Mouse (Mus musculus) T-helper 1 cell (primary cell): ENCODE data around the gene Taar2.

Experiments
- in situ Hi-C: fragments of 300-600 bp; cut with MboI, MseI; formaldehyde crosslinking; loops from one replicate; pipeline ENCODE4 v1.15.1; 2025; ENCODE audit warnings: high pct_unique_total_duplicates

The Taar2 gene

DNA sequence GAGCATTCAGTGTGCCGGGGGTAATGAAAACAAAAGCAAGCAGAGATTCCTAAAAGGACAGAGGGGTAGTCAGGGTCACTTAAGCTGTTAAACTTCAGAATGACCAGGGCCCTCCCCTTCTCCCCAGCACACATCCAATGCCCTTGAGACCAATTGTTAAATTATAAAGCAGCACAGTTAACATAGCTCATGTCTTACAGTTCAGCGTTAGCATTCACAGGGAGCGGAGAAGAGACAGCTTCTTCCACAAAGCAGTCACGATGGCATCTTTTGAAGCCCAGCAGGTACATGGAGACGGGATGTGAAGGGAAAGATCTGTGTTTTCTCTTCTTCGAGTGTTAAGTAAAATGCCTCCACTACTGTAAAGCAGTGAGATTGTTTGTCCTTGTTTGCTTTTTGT lies at the start of gene Taar2:
Taar2 (plus strand) TSS at position 261 of the 400 bp plus-strand sequence.
- in situ Hi-C loops: no loop called here

DNA sequence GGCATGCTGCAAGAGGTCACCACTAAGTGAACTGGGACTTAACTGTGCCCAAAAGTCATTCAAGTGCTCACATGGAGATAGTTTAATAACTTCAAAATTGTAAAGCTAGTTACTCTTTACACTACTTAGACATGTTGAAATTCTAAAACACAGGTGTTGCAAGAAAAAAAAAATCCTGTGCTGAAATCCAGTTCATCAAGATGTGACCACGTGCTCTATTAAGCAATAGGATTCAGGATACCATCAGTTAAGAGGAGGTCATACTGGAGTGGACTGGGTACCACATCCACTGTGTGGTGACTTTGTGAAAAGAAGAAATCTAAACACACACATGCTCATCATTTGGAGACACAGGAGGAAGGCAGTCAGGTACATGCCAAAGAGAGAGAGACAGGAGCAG lies 45.4 kb upstream of the Taar2 start:
- in situ Hi-C loops: no loop called here

DNA sequence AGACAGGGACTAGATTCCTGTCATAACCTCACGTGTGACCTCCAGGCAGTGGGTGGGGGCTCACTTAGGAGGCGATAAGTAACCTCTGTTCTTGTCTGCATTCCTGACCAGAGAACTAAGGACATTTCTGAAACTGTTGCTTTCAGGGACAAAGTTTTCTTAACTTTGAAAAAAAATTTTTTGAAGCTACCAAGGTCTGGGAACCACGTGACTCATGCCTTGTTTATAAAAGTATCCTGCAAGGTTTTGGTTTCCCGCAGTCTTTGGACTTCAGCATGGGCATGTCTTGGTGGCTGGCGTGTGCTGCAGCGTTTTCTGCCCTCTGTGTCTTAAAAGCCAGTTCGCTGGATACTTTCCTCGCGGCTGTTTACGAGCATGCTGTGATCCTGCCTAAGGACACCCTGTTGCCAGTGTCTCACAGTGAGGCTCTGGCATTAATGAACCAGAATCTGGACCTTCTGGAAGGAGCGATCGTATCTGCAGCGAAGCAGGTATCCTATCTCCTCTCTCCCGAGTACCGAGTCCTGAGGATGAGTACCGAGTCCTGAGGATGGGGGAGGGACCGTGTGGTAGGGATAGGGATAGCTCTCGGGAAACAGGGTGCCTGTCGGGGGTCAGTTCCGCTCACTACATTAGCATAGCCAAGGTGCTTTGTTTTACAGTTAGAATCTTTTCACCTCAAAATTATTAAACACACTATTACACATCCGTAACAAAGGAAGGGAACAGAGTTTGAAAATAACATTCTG lies 43.6 kb upstream of the Taar2 start, which contains the start of gene Vnn1:
Vnn1 (plus strand) TSS at position 88 of the 749 bp plus-strand sequence.
- in situ Hi-C loops: no loop called here

DNA sequence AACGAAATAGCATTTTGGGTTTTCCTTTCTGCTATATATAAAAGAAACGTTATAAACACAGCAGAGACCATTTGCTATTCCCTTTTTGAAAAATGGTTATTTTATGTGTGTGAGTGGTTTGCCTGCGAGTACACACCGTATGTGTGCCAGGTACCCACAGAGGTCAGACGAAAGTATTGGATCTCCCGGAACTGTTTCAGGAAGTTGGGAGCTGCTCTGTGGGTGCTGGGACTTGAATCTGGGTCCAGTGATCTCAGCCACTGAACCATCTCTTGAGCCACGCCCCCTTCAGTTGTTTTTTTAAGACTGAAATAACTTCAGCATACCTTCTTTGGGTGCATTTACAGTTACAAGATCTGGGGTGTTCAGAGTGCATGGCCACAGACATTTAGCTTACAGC lies 43.0 kb upstream of the Taar2 start:
- in situ Hi-C loops: no loop called here

DNA sequence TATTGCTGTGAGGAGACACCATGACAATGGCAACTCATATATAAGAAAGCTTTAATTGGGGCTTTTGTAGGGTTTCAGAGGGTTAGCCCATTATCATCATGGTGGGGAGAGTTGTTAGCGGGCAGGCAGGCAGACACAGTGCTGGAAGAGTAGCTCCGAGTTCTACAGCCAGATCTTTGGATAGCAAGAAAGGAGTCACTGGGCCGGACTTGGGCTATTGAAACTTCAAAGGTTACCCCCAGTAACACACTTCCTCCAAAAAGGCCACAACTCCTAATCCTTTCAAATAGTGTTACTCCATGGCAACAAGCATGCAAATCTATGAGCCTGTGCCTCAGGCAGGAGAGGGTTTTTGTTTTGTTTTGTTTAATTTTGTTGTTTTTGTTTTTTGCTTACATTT lies 37.3 kb upstream of the Taar2 start:
- in situ Hi-C loops: no loop called here

DNA sequence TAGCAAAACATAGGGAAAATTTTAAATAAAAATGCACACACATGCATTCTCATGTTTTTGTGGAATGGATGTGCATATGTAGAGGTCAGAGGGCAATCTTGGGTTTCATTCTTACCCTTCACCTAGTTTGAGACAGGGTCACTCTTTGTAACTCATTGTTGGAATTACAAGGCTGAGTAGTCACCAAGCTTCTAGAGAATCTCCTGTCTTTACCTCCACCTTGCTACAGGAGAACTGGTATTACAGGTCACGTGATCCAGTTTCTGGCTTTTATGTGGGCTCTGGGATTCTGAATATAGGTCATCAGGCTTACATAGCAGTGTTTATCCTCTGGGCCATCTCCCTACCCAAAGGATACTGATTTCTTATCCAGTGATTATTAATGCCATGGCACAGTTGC lies 32.7 kb upstream of the Taar2 start:
- in situ Hi-C loops: no loop called here

DNA sequence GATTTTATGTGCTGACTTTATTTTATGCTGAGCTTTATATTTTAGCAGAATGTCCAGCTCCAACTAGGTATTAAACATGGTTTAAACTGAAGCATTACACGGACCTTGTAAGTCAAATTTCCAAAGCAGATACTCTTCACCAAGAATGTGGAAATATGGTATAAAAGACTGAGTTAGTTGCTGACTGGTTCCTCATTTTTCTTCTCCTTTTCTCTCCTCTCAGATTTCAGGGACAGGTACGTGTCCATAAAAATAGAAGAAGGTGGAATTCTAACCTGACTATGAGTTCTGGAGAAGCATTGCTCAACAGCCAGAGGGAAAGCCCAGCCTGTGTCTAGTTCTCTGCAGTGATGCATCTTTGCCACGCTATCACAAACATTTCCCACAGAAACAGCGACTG lies 18.3 kb upstream of the Taar2 start, which contains the start of gene Taar1:
Taar1 (plus strand) TSS at position 301 of the 400 bp plus-strand sequence.
- in situ Hi-C loops: no loop called here

DNA sequence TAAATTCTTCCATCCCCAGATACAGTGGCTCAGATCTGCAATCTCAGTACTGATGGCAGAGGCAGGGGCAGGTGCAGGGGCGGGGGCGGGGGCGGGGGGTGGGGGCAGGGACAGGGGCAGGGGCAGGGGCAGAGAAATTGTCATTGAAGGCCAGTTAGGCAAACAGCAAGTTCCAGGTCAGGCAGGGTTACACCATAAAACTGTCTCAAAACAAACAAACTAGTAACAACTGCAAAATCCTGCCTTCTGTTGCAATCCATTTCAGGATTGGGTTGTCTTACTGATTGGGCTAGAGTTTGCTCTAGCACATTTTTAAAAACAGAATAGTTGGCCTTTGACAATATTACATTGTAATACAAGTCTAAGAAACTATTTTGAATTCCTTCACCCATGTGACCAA lies 15.9 kb upstream of the Taar2 start:
- in situ Hi-C loops: no loop called here

DNA sequence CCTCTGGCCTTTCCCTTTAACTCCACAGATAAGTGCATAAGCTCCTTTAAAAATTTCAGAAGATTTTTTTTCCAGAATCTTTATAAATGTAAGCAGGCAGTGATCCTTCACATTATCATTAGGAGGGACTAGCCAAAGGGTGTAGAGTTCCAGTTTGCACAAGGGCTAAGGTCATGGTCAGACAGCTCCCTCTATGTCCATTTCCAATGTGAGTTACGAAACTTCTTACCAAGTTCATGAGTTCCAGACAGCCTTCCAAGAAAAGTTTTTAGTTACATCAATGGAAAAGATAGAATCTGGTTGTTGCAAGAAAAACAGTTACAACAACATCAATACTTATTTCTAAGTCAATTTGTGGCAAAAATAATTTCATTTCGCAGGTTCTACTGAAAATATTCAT lies 14.4 kb upstream of the Taar2 start:
- in situ Hi-C loops: no loop called here

DNA sequence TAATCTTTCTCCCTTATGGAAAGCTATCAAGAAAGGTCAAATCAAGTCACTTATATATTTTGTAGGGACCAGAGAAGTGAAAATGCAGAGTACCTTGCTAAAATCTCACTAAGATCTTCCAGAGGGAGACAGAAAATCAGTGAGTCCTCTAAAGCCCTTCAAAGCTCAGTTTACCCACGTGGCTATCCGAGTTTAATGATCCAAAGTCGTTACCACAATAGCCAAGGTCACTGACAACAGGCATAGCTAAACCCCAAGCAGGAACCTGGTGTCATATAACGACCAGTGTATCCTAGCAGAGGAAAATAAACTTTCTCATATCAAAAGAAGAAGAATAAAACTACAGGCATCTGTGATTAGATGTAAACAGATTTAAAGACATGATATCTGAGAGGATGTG lies 759 bp upstream of the Taar2 start:
- in situ Hi-C loops: no loop called here

DNA sequence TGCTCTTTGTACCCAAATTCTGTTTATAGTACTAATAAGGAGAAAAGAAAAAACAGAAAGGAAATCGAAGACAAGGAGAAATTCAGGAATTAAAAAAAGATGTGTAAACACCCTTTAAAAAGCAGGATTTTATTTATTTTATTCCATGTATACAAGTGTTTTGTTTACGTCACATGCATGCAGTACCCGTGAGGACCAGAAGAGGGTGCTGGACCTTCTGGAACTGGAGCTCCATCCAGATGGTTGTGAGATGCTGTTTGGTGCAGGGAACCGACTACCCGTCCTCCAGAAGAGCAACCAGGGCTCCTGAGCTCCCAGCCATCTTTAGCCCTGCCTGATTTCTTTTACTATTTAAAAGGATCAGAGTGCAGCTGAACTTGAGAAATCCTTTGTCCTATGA lies 4.1 kb downstream of the Taar2 start:
- in situ Hi-C loops: no loop called here

DNA sequence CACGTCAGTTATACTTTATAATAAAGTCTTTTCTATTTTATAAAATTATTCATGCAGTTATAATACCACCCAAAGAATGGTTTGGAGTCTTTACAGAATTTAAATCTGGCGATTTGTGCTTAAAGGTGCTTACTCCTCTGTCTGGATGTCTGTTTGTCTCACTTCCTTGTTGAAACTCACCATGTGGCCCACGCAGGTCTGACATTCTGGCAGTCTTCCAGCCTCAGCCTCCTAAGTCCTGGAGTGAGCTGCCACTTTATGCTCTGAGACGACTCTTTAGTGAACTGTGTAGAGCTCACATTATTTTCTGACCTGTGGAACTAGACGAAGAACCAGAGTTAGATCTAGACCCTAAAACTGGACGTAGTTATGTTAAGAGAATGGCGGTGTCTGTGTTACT lies 9.7 kb downstream of the Taar2 start:
- in situ Hi-C loops: no loop called here

DNA sequence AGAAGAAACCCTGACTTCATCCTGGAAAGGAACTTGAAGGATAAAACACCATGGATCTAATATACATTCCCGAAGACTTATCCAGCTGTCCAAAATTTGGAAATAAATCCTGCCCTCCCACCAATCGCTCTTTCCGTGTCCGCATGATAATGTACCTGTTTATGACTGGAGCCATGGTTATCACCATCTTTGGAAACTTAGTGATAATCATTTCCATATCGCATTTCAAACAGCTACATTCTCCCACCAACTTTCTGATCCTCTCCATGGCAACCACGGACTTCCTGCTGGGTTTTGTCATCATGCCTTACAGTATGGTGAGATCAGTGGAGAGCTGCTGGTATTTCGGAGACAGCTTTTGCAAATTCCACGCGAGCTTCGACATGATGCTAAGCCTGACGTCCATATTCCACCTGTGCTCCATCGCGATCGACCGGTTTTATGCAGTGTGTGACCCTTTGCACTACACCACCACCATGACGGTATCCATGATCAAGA lies 11.2 kb downstream of the Taar2 start, which contains the start of gene Taar3:
Taar3 (plus strand) TSS at position 51 of the 498 bp plus-strand sequence.
- in situ Hi-C loops: no loop called here

DNA sequence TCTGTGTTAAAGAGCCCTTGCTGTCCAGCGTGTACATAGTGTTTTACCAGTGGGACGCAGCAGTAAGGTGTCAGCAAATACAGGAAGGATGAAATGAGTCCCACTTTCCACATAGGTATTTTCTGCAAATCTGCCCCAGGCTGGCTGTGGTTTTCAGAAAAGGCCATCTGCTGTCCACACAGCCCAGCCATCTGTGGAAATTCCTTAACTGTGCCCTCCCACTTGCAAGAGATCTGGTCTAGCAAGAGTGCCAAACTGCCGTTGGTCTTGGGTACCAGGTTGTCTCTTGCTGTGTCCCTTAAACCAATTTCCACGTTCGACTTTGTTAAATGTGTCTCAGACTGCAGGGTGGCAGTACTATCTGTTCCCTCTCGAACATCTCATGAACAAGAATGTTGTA lies 13.3 kb downstream of the Taar2 start:
- in situ Hi-C loops: no loop called here

DNA sequence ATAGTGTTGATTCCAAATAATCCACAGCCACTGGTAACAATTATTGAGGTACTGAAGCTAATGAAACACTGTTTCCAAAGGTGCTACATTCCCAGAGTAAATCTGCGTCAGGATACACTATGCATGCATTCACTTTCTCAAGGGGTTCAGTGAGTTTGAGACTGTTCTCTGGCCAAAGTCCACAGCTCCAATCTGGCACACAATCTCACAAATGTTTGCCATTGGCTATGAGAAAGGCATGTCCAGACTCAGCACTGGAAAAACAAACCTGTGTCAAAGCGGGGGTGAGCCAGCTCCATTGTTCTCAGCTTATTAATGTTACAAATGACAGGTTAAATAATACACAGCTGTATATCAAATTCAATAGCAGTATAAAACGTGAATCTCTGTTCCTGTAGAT lies 20.7 kb downstream of the Taar2 start:
- in situ Hi-C loops: no loop called here

DNA sequence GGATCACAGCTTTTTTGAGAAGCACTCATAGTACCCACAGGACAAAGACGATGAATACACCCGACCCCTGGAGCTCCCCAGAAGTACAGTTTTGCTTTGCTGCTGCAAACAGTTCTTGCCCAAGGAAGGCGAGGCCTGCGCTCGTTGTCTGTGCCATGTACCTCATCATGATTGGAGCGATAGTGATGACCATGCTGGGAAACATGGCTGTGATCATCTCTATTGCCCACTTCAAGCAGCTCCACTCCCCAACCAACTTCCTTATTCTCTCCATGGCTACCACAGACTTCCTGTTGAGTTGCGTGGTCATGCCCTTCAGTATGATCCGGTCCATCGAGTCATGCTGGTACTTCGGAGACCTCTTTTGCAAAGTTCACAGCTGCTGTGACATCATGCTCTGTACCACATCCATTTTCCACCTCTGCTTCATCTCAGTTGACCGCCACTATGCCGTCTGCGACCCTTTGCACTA lies 22.1 kb downstream of the Taar2 start, which contains the start of gene Taar4:
Taar4 (plus strand) TSS at position 51 of the 472 bp plus-strand sequence.
- in situ Hi-C loops: no loop called here

DNA sequence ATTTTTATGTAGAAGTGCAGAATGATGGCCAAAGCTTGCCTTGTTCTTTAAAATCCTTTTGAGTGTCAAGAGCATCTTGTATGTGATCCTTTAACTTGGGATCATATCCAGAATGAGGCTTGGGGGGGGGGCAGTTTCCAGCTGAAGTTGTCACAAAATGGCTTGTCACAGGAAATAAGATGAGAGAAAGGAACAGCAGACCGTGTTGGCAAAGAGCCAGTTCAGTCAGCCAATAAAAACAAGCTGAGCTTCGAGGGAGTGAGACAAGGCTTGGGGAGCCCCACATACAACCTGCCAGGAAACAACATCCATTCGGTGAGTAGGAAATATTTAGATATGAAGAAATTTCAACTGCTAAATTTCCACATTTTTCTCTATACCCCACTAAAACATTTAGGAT lies 25.1 kb downstream of the Taar2 start:
- in situ Hi-C loops: no loop called here

DNA sequence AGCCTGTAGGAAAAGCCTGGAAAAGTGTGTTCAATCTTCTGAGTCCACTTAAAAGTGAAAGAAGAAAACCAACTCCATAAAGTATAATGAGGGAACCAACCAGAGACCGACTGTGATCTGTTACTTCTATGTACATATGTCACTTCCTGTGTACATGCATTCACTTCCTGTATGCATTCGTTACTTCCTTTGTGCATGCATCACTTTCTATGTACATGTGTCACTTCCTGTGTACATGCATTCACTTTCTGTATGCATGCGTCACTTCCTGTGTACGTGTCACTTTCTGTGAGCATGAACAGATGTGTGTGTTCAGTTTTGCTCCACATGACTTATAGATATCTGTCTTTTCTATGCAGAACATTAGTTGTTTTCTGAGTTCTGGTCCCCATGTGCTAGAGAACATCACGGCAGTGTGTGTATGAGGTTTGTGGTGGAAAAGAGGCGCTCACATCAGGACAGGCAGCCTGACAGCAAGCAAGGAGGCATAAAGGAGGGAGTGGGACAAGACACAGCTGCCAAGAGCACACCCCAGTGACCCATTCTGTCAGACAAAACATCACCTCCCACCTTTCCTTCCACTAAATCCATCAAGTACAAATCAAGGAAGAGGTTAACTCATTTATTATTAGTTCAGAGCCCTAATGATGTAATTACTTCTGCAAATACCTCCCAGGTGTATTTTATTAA lies 26.7 kb downstream of the Taar2 start:
- in situ Hi-C loops: no loop called here

DNA sequence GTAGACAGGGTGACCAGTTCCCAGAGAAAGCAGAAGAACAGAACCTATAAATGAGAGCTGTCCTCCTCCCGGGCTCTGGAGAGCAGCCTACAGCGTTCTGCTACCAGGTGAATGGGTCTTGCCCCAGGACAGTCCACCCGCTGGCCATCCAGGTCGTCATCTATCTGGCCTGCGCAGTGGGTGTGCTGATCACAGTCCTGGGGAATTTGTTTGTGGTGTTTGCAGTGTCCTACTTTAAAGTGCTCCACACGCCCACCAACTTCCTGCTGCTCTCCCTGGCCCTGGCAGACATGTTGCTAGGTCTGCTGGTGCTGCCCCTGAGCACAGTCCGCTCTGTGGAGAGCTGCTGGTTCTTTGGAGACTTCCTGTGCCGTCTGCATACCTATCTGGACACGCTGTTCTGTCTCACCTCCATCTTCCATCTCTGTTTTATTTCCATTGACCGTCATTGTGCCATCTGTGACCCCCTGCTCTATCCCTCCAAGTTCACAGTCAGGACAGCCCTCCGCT lies 32.3 kb downstream of the Taar2 start, which contains the start of gene Taar5:
Taar5 (plus strand) TSS at position 51 of the 510 bp plus-strand sequence.
- in situ Hi-C loops: no loop called here

DNA sequence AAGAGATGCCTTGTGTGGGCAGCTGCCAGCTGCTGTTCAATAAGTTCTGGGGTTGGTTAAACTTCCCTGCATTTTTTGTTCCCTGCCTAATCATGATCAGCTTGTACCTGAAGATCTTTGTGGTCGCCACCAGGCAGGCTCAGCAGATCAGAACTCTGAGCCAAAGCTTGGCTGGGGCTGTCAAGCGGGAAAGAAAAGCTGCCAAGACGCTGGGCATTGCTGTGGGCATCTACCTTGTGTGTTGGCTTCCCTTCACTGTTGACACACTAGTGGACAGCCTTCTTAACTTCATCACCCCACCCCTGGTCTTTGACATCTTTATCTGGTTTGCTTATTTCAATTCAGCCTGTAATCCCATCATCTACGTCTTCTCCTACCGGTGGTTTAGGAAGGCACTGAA lies 32.9 kb downstream of the Taar2 start:
- in situ Hi-C loops: no loop called here

DNA sequence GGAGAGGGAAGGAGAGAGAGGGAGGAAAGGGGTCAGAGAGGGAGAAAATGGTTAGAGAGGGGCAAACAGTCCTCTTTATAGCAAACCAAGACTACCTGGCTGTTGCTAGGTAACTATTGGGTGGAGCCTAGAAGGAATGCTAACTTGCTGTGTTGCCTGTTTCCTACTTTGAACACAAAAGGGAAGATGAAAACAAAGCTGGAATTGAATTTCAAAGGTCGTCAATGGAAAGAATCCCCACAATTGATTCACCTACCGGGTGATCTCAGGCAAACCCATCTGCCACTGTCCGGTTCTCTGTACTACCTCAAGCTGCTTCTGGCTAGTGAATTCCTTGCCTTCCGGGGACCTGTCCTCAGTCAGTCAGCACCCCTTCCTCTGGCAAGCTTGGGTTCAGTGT lies 39.6 kb downstream of the Taar2 start:
- in situ Hi-C loops: no loop called here
